Mouse (Mus musculus) CH12.LX (cell line): ENCODE data around the gene Klhl26. TPM values are rescaled to one million over a fixed set of nuclear protein-coding genes. Genes with fewer than 3 reads are reported as not detected.

Experiments used
- DNase-seq: peaks from one replicate; pipeline ENCODE4 v3.0.0-alpha.2; 2013; ENCODE audit errors: extremely low read depth
- H3K27ac ChIP-seq: 2 replicates; pipeline ENCODE4 v1.5.1; 2012; ENCODE audit warnings: low read depth, mild to moderate bottlenecking, control low read depth, moderate library complexity; ENCODE audit not compliant: insufficient read depth
- H3K27me3 ChIP-seq: replicated peaks from 2 replicates; pipeline ENCODE3; 2012; ENCODE audit warnings: inconsistent platforms
- H3K36me3 ChIP-seq, 2 experiments: replicated peaks in 1 of 2; 2 replicates each; pipeline versions ENCODE3 to v1.6.1; 2012; ENCODE audit warnings: inconsistent platforms in 1 of 2, low read length in 1 of 2, mild to moderate bottlenecking in 1 of 2, mixed read lengths in 1 of 2, moderate library complexity in 1 of 2; ENCODE audit not compliant: control insufficient read depth in 1 of 2, insufficient read depth in 1 of 2
- H3K4me1 ChIP-seq, 2 experiments: 2 replicates each; pipeline ENCODE4 v1.6.1; 2012; ENCODE audit warnings: inconsistent platforms in 1 of 2, moderate library complexity in 1 of 2; ENCODE audit not compliant: insufficient read depth in 2 of 2, control insufficient read depth in 1 of 2
- H3K4me2 ChIP-seq: 2 replicates; pipeline ENCODE4 v1.6.1; 2012; ENCODE audit warnings: low read depth, mild to moderate bottlenecking, control low read depth; ENCODE audit not compliant: poor library complexity, insufficient read depth, severe bottlenecking
- H3K4me3 ChIP-seq, 3 experiments: fragments of 150-350 bp in 1 of 3; sonication (generic) in 1 of 3; replicated peaks in 1 of 3; 2 replicates each; pipeline versions ENCODE3 to v1.5.1; 2011 to 2012; ENCODE audit warnings: low read depth in 2 of 3, low read length in 2 of 3, mild to moderate bottlenecking in 2 of 3, moderate library complexity in 2 of 3, control low read depth in 1 of 3, improper control_type of control experiment in 1 of 3, inconsistent platforms in 1 of 3, mixed read lengths in 1 of 3; ENCODE audit not compliant: poor library complexity in 1 of 3
- H3K79me2 ChIP-seq: replicated peaks from 2 replicates; pipeline ENCODE4 v1.6.1; 2012; ENCODE audit warnings: mild to moderate bottlenecking, moderate library complexity; ENCODE audit not compliant: control insufficient read depth, poor library complexity, insufficient read depth, severe bottlenecking; ENCODE audit errors: extremely low read depth
- H3K9ac ChIP-seq: 2 replicates; pipeline ENCODE4 v1.6.1; 2012; ENCODE audit warnings: low read depth, mild to moderate bottlenecking, control low read depth, moderate library complexity; ENCODE audit not compliant: insufficient read depth
- H3K9me3 ChIP-seq: replicated peaks from 2 replicates; pipeline ENCODE3; 2012; ENCODE audit warnings: low read length, inconsistent platforms, mixed read lengths
- BHLHE40 ChIP-seq: IDR thresholded peaks from 2 replicates; pipeline ENCODE4 v1.6.1; 2011; ENCODE audit warnings: mild to moderate bottlenecking, low read depth, low read length, improper control_type of control experiment
- CHD1 ChIP-seq: IDR thresholded peaks from 2 replicates; pipeline ENCODE4 v1.6.1; 2012; ENCODE audit warnings: low read depth, low read length, improper control_type of control experiment, inconsistent platforms
- CHD2 ChIP-seq: IDR thresholded peaks from 2 replicates; pipeline ENCODE4 v1.6.1; 2011; ENCODE audit warnings: low read length, improper control_type of control experiment
- EP300 ChIP-seq: IDR thresholded peaks from 2 replicates; pipeline ENCODE4 v1.6.1; 2011; ENCODE audit warnings: low read length, improper control_type of control experiment
- GABPA ChIP-seq: IDR thresholded peaks from 2 replicates; pipeline ENCODE4 v1.6.1; 2012; ENCODE audit warnings: low read depth, low read length, improper control_type of control experiment, inconsistent platforms; ENCODE audit not compliant: insufficient replicate concordance
- HCFC1 ChIP-seq: IDR thresholded peaks from 2 replicates; pipeline ENCODE4 v1.6.1; 2012; ENCODE audit warnings: low read depth, mild to moderate bottlenecking, inconsistent platforms, low read length, improper control_type of control experiment
- IRF4 ChIP-seq: IDR thresholded peaks from 2 replicates; pipeline ENCODE4 v1.6.1; 2014; ENCODE audit warnings: low read depth, mild to moderate bottlenecking, inconsistent platforms, low read length, improper control_type of control experiment
- JUN ChIP-seq: IDR thresholded peaks from 2 replicates; pipeline ENCODE4 v1.6.1; 2011; ENCODE audit warnings: low read depth, mild to moderate bottlenecking, low read length, improper control_type of control experiment, moderate library complexity; ENCODE audit not compliant: insufficient read depth
- JUND ChIP-seq: conservative IDR thresholded peaks from 2 replicates; pipeline ENCODE4 v1.6.1; 2011; ENCODE audit warnings: low read depth, low read length, improper control_type of control experiment
- MAFK ChIP-seq: IDR thresholded peaks from 2 replicates; pipeline ENCODE4 v1.6.1; 2011; ENCODE audit warnings: low read length, improper control_type of control experiment; ENCODE audit not compliant: insufficient replicate concordance
- MAX ChIP-seq: IDR thresholded peaks from 2 replicates; pipeline ENCODE4 v1.6.1; 2011; ENCODE audit warnings: low read length, improper control_type of control experiment
- MAZ ChIP-seq: IDR thresholded peaks from 2 replicates; pipeline ENCODE4 v1.6.1; 2012; ENCODE audit warnings: low read depth, mild to moderate bottlenecking, inconsistent platforms, low read length, improper control_type of control experiment, moderate library complexity
- MYC ChIP-seq: IDR thresholded peaks from 2 replicates; pipeline ENCODE4 v1.6.1; 2011; ENCODE audit warnings: low read depth, mild to moderate bottlenecking, improper control_type of control experiment, low read length
- NELFE ChIP-seq: IDR thresholded peaks from 2 replicates; pipeline ENCODE4 v1.6.1; 2011; ENCODE audit warnings: low read depth, low read length, improper control_type of control experiment
- PAX5 ChIP-seq: IDR thresholded peaks from 2 replicates; pipeline ENCODE4 v1.6.1; 2012; ENCODE audit warnings: low read length, inconsistent platforms, mixed read lengths
- RCOR1 ChIP-seq: conservative IDR thresholded peaks from 2 replicates; pipeline ENCODE4 v1.6.1; 2012; ENCODE audit warnings: low read depth, mild to moderate bottlenecking, inconsistent platforms, low read length, improper control_type of control experiment
- SIN3A ChIP-seq: IDR thresholded peaks from 2 replicates; pipeline ENCODE4 v1.6.1; 2012; ENCODE audit warnings: low read length, improper control_type of control experiment, inconsistent platforms
- TCF12 ChIP-seq: IDR thresholded peaks from 2 replicates; pipeline ENCODE4 v1.6.1; 2014; ENCODE audit warnings: low read depth, mild to moderate bottlenecking, inconsistent platforms, low read length, improper control_type of control experiment
- USF1 ChIP-seq: IDR thresholded peaks from 2 replicates; pipeline ENCODE4 v1.6.1; 2014; ENCODE audit warnings: low read depth, mild to moderate bottlenecking, inconsistent platforms, low read length, improper control_type of control experiment
- ZC3H11A ChIP-seq: IDR thresholded peaks from 2 replicates; pipeline ENCODE4 v1.6.1; 2012; ENCODE audit warnings: low read depth, mild to moderate bottlenecking, inconsistent platforms, low read length, improper control_type of control experiment
- ZNF384 ChIP-seq: IDR thresholded peaks from 2 replicates; pipeline ENCODE4 v1.6.1; 2012; ENCODE audit warnings: low read depth, low read length, improper control_type of control experiment, inconsistent platforms
- dilution Hi-C: fragments of 300-500 bp; cut with MboI; formaldehyde crosslinking; loops from 2 replicates; pipeline ENCODE4 v1.14.3; 2020; ENCODE audit warnings: low sequenced_read_pairs; ENCODE audit not compliant: extremely low pct_unique_long_range_greater_than_20kb, extremely low pct_ligation_motif_present
- in situ Hi-C: fragments of 300-500 bp; cut with MboI; formaldehyde crosslinking; loops from 3 replicates; pipeline ENCODE4 v1.14.3; 2019; ENCODE audit warnings: low sequenced_read_pairs, low pct_ligation_motif_present, low pct_unique_long_range_greater_than_20kb, mixed read lengths
- polyA plus RNA-seq: library from polyadenylated mRNA; unstranded; fragments of >175 nt; gene quantifications from 2 replicates; pipeline ENCODE4 v1.2.1, GENCODE M21; 2012; ENCODE audit warnings: low read depth; ENCODE audit not compliant: insufficient read length
- total RNA-seq, 2 experiments: library from RNA; depleted of rRNA; stranded (reverse); fragments of 300-350 nt in 1 of 2; fragments of >200 nt in 1 of 2; gene quantifications; 2 replicates each; pipeline ENCODE4 v1.2.3; 2012 to 2014

The Klhl26 gene
- total and polyA plus RNA-seq, 3 experiments = 4.7 to 15.6 (median 6.0) TPM

GRCm38 (mm10) chr8:70440246-70440645, 36.5 kb downstream of the Klhl26 start:
- DNase-seq = peak; percentile 23
- Histone ChIP-seq H3K4me3 (peak overlapping the region in 1 of 3 experiments; percentile 61), H3K27ac (no peak overlapping the region), H3K4me2 (peak overlapping the region; percentile 32), H3K9ac (peak overlapping the region; percentile 29; the same call in 1 of the 2 replicates), H3K27me3 (no peaks in the 10 kb centered on the region), H3K79me2 (no peaks in the 10 kb centered on the region), H3K4me1 (peaks cover 9 to 12% of the 10 kb centered on the region in 2 experiments), H3K9me3 (no peaks in the 10 kb centered on the region), H3K36me3 (peaks cover 0 to 13% of the 10 kb centered on the region in 2 experiments)
- TF ChIP-seq GABPA (no peak), JUN (no peak), ZC3H11A (no peak), CHD2 (no peak), USF1 (no peak), JUND (no peak), BHLHE40 (no peak), PAX5 (no peak), MYC (no peak), SIN3A (no peak), CHD1 (no peak), EP300 (no peak), IRF4 (no peak), ZNF384 (no peak), RCOR1 (no peak), MAFK (no peak), MAZ (no peak), MAX (no peak), NELFE (no peak), TCF12 (no peak)
- dilution Hi-C loops = no loop called here
- in situ Hi-C loops = no loop called here

GRCm38 (mm10) chr8:70439848-70440179, 37.0 kb downstream of the Klhl26 start:
- H3K79me2 ChIP-seq = no peaks in the 10 kb centered on the region
- DNase-seq = no peak
- H3K36me3 ChIP-seq = peaks cover 0 to 13% of the 10 kb centered on the region in 2 experiments
- H3K27me3 ChIP-seq = no peaks in the 10 kb centered on the region
- TF ChIP-seq HCFC1 = no peak
- peak; percentile 22; the same call in 1 of the 2 replicates for TF ChIP-seq MYC
- H3K9ac ChIP-seq = peak overlapping the region; percentile 29; the same call in 1 of the 2 replicates
- peak overlapping the region; percentile 32 for H3K4me2 ChIP-seq
- peaks cover 9 to 12% of the 10 kb centered on the region in 2 experiments for H3K4me1 ChIP-seq
- dilution Hi-C loops (no loop called here), in situ Hi-C loops (no loop called here)
- no peaks in the 10 kb centered on the region for H3K9me3 ChIP-seq
- H3K4me3 ChIP-seq = peak overlapping the region in 2 of 3 experiments; percentile 42 to 61
- no peak overlapping the region for H3K27ac ChIP-seq
